Mouse (Mus musculus) kidney, embryonic 16.5 days (tissue): ENCODE measurements around the gene Hist2h2aa1. TPM values are rescaled to one million over a fixed set of nuclear protein-coding genes. Genes with fewer than 3 reads are reported as not detected.

Experiments used
- ATAC-seq: fragments of 200-750 bp; cut with Nextera tagmentation; 2 replicates; pipeline ENCODE4 v1.8.0; 2017; ENCODE audit warnings: moderate TSS enrichment; ENCODE audit not compliant: low FRiP score, low TSS enrichment
- H3K27ac ChIP-seq: fragments of 300-500 bp; sonication (generic); 2 replicates; pipeline ENCODE4 v1.5.1; 2014; ENCODE audit warnings: low read length
- H3K27me3 ChIP-seq: fragments of 300-500 bp; sonication (generic); 2 replicates; pipeline ENCODE4 v1.6.1; 2014; ENCODE audit warnings: low read length, control low read depth, mixed read lengths; ENCODE audit not compliant: insufficient read depth
- H3K36me3 ChIP-seq: fragments of 300-500 bp; sonication (generic); 2 replicates; pipeline ENCODE4 v1.6.1; 2014; ENCODE audit warnings: low read length, control low read depth, mixed read lengths; ENCODE audit not compliant: insufficient read depth
- H3K4me1 ChIP-seq: fragments of 300-500 bp; sonication (generic); 2 replicates; pipeline ENCODE4 v1.6.1; 2014; ENCODE audit warnings: low read length, control low read depth, mixed read lengths; ENCODE audit not compliant: insufficient read depth
- H3K4me2 ChIP-seq: fragments of 300-500 bp; sonication (generic); replicated peaks from 2 replicates; pipeline ENCODE4 v1.6.1; 2014; ENCODE audit warnings: low read depth, low read length
- H3K4me3 ChIP-seq: fragments of 300-500 bp; sonication (generic); 2 replicates; pipeline ENCODE4 v1.5.1; 2014; ENCODE audit warnings: mild to moderate bottlenecking, low read length
- H3K9ac ChIP-seq: fragments of 300-500 bp; sonication (generic); replicated peaks from 2 replicates; pipeline ENCODE4 v1.6.1; 2014; ENCODE audit warnings: low read length
- H3K9me3 ChIP-seq: fragments of 300-500 bp; sonication (generic); 2 replicates; pipeline ENCODE4 v1.6.1; 2016; ENCODE audit warnings: low read length, control low read depth
- WGBS: fragments of 180-500 bp; shearing (Covaris S2); extraction: QIAGEN DNeasy Blood & Tissue Kit; methylation state at CpG from one replicate; pipeline ENCODE4 v1.1.7; 2014; 5-methylcytosine and 5-hydroxymethylcytosine counted together
- polyA plus RNA-seq: library from polyadenylated mRNA; unstranded; fragments of >200 nt; fragmentation: Nextera tagmentation; extraction: Ambion mirVana; gene quantifications from 2 replicates; pipeline ENCODE4 v1.2.1, GENCODE M21; 2015

Hist2h2aa1 gene
- polyA plus RNA-seq, 1 experiment from 2014 or later = 14.2 TPM

DNA sequence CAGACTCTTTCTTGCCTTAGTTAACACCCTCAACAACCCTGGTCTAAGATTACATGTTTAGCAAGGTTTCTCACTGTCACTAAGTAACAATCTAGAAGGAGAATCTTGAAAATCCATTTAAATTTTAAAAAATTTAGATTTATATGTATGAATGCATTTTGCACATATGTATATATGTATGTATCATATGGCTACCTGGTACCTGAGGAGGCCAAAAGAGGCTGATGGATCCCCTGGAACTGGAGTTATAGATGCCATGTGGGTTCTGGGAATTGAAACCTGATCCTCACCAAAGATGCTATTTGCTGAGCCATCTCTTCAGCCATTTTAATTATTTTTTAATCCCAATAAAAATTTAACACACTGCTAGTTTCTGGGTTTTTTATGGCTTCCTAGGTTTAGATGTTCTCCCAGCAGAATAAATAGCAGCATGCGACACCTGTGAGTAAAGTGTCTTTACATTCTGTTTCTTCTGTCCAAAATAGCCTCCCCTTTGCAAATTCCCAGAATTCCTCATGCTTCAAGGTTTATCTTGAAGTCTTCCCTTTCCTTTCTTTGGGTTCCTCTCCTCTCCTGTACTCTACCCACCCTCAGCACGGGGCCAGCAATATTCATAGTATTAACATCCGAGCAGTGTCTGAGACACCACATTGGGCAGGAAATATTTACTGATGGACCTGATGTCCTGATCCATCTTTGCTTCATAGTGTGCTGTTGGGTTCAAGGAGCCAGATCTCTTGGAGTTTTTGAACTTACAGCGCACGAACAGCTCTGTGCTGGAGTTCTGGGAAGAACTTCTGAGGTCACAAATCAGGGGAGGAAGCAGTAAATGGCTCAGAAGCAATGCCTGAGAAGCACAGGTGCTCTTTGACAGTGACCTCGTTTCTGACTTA, 3.1 kb downstream of the Hist2h2aa1 start:
- peak overlapping the region; percentile 66 for H3K27ac ChIP-seq

GRCm38 (mm10) chr3:96249034-96249345, 3.7 kb downstream of the Hist2h2aa1 start:
- Histone ChIP-seq H3K9ac (peak overlapping the region; percentile 52), H3K27ac (peak overlapping the region; percentile 66)
- WGBS = 52% methylated on average over 4 of the region's 4 CpGs

More for the DNA sequence above, 3.1 kb downstream of the Hist2h2aa1 start:
- Histone ChIP-seq H3K4me3 (peak overlapping the region; percentile 49), H3K4me1 (peaks cover 37% of the 10 kb centered on the region), H3K4me2 (peak overlapping the region; percentile 55), H3K9me3 (no peaks in the 10 kb centered on the region), H3K27me3 (no peaks in the 10 kb centered on the region), H3K36me3 (no peaks in the 10 kb centered on the region), H3K9ac (peak overlapping the region; percentile 52)
- 38% methylated on average over 6 of the region's 6 CpGs for WGBS
- ATAC-seq = no peak

GRCm38 (mm10) chr3:96250890-96251289, 5.6 kb downstream of the Hist2h2aa1 start:
- H3K9ac ChIP-seq = no peak overlapping the region
- WGBS = 46% methylated on average over 3 of the region's 3 CpGs
- H3K9me3 ChIP-seq = no peaks in the 10 kb centered on the region
- no peak overlapping the region for H3K4me3 ChIP-seq
- no peak overlapping the region for H3K27ac ChIP-seq
- no peak for ATAC-seq
- no peaks in the 10 kb centered on the region for H3K36me3 ChIP-seq
- no peak overlapping the region for H3K4me2 ChIP-seq
- peaks cover 28% of the 10 kb centered on the region for H3K4me1 ChIP-seq
- no peaks in the 10 kb centered on the region for H3K27me3 ChIP-seq

More at GRCm38 (mm10) chr3:96249034-96249345, 3.7 kb downstream of the Hist2h2aa1 start:
- H3K36me3 ChIP-seq = no peaks in the 10 kb centered on the region
- ATAC-seq = no peak
- H3K4me1 ChIP-seq = peaks cover 31% of the 10 kb centered on the region
- peak overlapping the region; percentile 55 for H3K4me2 ChIP-seq
- H3K27me3 ChIP-seq = no peaks in the 10 kb centered on the region
- no peaks in the 10 kb centered on the region for H3K9me3 ChIP-seq
- H3K4me3 ChIP-seq = peak overlapping the region; percentile 49

DNA sequence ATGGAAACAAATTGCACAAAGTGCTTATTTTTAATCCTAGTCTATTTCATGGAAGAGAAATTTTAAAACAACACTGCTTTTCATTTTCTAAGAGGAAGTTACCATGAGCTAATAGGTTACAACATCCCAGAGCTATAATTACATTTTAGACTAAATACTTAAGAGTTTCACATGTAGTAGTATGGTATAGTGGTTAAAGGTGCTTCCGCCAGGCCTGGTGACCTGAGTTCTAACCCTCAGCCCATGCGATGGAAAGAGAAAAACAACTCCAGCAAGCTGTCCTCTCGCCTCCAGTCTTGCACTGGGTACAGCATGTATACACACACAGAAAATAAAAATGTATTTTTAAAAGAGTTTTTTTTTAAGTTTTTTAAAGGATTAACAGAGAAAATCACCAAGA, 6.5 kb downstream of the Hist2h2aa1 start:
- Histone ChIP-seq H3K4me3 (no peak overlapping the region), H3K4me2 (no peak overlapping the region), H3K27me3 (no peaks in the 10 kb centered on the region), H3K36me3 (no peaks in the 10 kb centered on the region), H3K9me3 (no peaks in the 10 kb centered on the region), H3K4me1 (peaks cover 32% of the 10 kb centered on the region), H3K9ac (no peak overlapping the region), H3K27ac (no peak overlapping the region)
- no peak for ATAC-seq
- 83% methylated on average over 3 of the region's 3 CpGs for WGBS

GRCm38 (mm10) chr3:96254683-96255355, 9.5 kb downstream of the Hist2h2aa1 start:
- ATAC-seq = no peak
- no peak overlapping the region for H3K4me2 ChIP-seq
- H3K27ac ChIP-seq = no peak overlapping the region
- H3K9ac ChIP-seq = no peak overlapping the region; the same call in 1 of the 2 replicates
- no peaks in the 10 kb centered on the region for H3K36me3 ChIP-seq
- WGBS = 52% methylated on average over 10 of the region's 10 CpGs
- no peak overlapping the region for H3K4me3 ChIP-seq
- no peaks in the 10 kb centered on the region for H3K9me3 ChIP-seq
- no peaks in the 10 kb centered on the region for H3K27me3 ChIP-seq
- H3K4me1 ChIP-seq = peaks cover 11% of the 10 kb centered on the region; the same call in 1 of the 2 replicates

DNA sequence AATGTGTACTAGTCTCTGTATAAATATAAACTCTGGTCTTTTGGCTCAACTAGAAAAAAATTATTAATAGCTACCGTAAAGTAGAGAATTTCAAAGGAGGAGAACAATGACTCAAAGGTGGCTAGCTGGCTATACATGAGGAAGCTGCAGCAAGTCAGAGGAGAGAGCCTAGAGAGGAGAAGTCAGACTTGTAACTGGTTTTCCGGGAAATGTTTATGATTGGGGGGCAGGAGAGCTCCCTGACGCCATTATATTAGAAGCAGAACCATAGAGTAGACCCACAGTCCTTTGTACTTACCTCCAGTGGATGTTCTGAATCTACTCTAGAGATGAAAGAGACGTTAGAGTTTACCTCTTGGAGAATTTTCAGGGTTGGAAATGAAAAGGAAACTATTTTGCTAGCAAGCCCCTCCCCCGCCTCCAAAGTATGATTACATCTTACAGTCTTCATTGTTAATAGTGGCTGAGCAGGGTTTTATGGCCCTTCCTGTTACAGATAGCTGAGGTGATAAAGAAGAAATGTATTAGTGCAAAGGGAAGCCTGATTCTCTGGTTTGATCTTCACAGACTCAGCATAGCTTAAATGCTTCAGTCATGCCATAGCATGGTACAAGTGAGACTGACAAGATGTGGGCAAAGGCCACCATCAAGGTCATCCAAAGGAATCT, 10.8 kb downstream of the Hist2h2aa1 start:
- WGBS = 66% methylated on average over 5 of the region's 5 CpGs
- H3K27ac ChIP-seq = no peak overlapping the region
- H3K4me3 ChIP-seq = no peak overlapping the region
- no peaks in the 10 kb centered on the region for H3K36me3 ChIP-seq
- no peak for ATAC-seq
- no peak overlapping the region for H3K9ac ChIP-seq
- H3K4me1 ChIP-seq = peaks cover 8% of the 10 kb centered on the region; the same call in 1 of the 2 replicates
- H3K9me3 ChIP-seq = no peaks in the 10 kb centered on the region
- H3K4me2 ChIP-seq = 0 out of 2 replicates have a peak overlapping the region, but pooled peaks have one; percentile 5
- H3K27me3 ChIP-seq = no peaks in the 10 kb centered on the region

DNA sequence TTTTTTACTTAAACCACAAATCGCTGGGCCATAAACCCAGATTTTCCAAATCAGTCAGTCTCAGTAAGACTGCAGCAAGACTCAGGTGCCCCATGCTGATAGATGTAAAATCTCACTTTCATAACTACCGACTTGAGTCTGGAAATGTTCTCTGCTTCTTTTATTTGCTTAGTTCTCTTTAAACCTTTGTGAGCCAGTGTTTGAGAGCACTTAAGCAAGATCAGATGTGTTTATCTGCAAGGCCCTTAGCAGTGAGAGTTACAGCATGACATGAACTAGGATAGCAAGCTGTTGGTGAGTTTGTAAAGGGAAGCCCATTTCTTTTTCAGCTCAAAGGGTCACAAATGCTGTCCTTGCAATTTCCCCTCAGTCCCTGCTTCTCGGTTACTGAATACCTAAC, 11.9 kb downstream of the Hist2h2aa1 start:
- no peak overlapping the region for H3K27ac ChIP-seq
- no peak for ATAC-seq
- no peaks in the 10 kb centered on the region for H3K36me3 ChIP-seq
- no peaks in the 10 kb centered on the region for H3K9me3 ChIP-seq
- H3K27me3 ChIP-seq = no peaks in the 10 kb centered on the region
- no peak overlapping the region for H3K4me2 ChIP-seq
- H3K4me3 ChIP-seq = no peak overlapping the region
- 74% methylated on average over 3 of the region's 3 CpGs for WGBS
- peaks cover 16% of the 10 kb centered on the region for H3K4me1 ChIP-seq
- no peak overlapping the region for H3K9ac ChIP-seq

DNA sequence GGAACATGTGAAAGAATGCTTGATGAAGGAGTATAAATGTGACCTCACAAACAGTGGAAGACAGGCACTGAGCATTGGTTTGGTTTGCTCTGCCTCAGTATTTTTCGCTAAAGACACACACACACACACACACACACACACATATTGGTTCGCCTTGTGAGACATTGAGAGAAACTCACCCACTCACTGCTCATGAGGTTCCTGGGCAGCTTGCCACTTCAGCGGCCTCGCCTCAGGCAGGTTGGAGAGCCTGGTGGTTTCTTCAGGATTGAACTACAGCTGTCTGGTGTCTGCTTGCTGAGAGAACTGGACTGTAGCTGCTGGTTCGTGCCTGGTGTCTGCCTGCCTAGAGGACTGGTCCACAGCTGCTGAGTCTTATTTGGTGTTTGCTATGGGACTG, 14.9 kb downstream of the Hist2h2aa1 start:
- Histone ChIP-seq H3K9ac (no peak overlapping the region), H3K27ac (no peak overlapping the region), H3K27me3 (no peaks in the 10 kb centered on the region), H3K4me1 (peaks cover 25% of the 10 kb centered on the region), H3K9me3 (no peaks in the 10 kb centered on the region), H3K36me3 (no peaks in the 10 kb centered on the region), H3K4me2 (no peak overlapping the region), H3K4me3 (no peak overlapping the region)
- ATAC-seq = no peak
- 91% methylated on average over 5 of the region's 5 CpGs for WGBS

DNA sequence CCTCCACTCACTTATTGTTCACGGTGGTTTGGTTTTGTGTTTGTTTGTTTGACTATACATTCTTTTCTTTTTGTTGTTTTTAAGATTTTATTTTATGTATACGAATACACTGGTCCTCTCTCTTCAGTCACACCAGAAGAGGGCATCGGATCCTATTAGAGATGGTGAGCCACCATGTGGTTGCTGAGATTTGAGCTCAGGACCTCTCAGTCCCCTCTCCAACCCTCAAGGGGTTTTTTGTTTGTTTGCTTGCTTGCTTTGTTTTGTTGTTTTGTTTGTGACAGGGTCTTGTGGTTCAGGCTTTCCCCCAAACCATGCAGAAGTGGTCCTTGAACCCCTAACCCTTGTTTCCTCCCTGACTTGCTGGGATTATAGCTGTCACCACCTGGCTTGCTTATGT, 16.3 kb downstream of the Hist2h2aa1 start:
- peak overlapping the region; percentile 79 for H3K4me2 ChIP-seq
- ATAC-seq = no peak
- no peaks in the 10 kb centered on the region for H3K36me3 ChIP-seq
- peak overlapping the region; percentile 99 for H3K27ac ChIP-seq
- no peaks in the 10 kb centered on the region for H3K9me3 ChIP-seq
- H3K9ac ChIP-seq = peak overlapping the region; percentile 85
- no peaks in the 10 kb centered on the region for H3K27me3 ChIP-seq
- peak overlapping the region; percentile 55 for H3K4me3 ChIP-seq
- peaks cover 20% of the 10 kb centered on the region for H3K4me1 ChIP-seq
- WGBS = 60% methylated on average over 3 of the region's 3 CpGs
